ENCODE assay signal across 11 mouse cellular contexts in genomic region chr15:103121416-103121815, GRCm38 (mm10). TPM values are rescaled to one million over a fixed set of nuclear protein-coding genes. Genes with fewer than 3 reads are reported as not detected.
DNase-seq lines count a peak whose midpoint lies in the region; ATAC-seq and TF ChIP-seq lines count a peak whose summit lies in the region.
"Had no signal": no experiment of that assay in that cellular context is flagged by ENCODE, and none has a peak within 500 bp of the region (broad histone marks: within the 10 kb centered on the region; RNA-seq: fewer than 3 reads in every experiment).

No protein-coding gene starts in this region.

- no peaks in the 10 kb centered on the region for H3K36me3 ChIP-seq in midbrain, postnatal 0 days (ENCODE audit: insufficient read depth, low read length)
- no peaks in the 10 kb centered on the region for H3K36me3 ChIP-seq in midbrain, embryonic 15.5 days (replicated peaks)
- H3K36me3 ChIP-seq in limb, embryonic 13.5 days = no peaks in the 10 kb centered on the region
- H3K36me3 ChIP-seq: heart, embryonic 15.5 days had no signal

- no peak overlapping the region for H3K4me3 ChIP-seq in midbrain, postnatal 0 days (ENCODE audit: low read depth, low read length)
- H3K4me3 ChIP-seq in midbrain, embryonic 15.5 days = no peak overlapping the region
- H3K4me3 ChIP-seq in limb, embryonic 13.5 days = no peak overlapping the region
- H3K4me3 ChIP-seq: heart, embryonic 15.5 days had no signal

- 53% methylated on average over 5 of the region's 5 CpGs for WGBS in midbrain, postnatal 0 days
- WGBS in midbrain, embryonic 15.5 days = 59% methylated on average over 5 of the region's 5 CpGs
- WGBS in limb, embryonic 13.5 days = 9% methylated on average over 5 of the region's 5 CpGs

- H3K4me2 ChIP-seq in midbrain, postnatal 0 days (ENCODE audit: low read depth, low read length, poor library complexity, severe bottlenecking) = no peak overlapping the region
- H3K4me2 ChIP-seq in midbrain, embryonic 15.5 days = no peak overlapping the region
- H3K4me2 ChIP-seq in limb, embryonic 13.5 days (replicated peaks) = no peak overlapping the region
- H3K4me2 ChIP-seq: heart, embryonic 15.5 days had no signal

- no peaks in the 10 kb centered on the region for H3K9me3 ChIP-seq in midbrain, postnatal 0 days (ENCODE audit: low read length)
- no peaks in the 10 kb centered on the region for H3K9me3 ChIP-seq in midbrain, embryonic 15.5 days
- no peaks in the 10 kb centered on the region for H3K9me3 ChIP-seq in limb, embryonic 13.5 days
- H3K9me3 ChIP-seq: heart, embryonic 15.5 days had no signal

- peak; percentile 9 to 35 for DNase-seq in cerebellum, postnatal 25 days
- no peak for DNase-seq in cerebellum, adult 11 months
- DNase-seq in midbrain, postnatal 0 days (ENCODE audit: low spot score) = peak; percentile 64
- peak; percentile 60 to 73 for DNase-seq in gastrocnemius, adult 8-10 months (ENCODE audit: low spot score in 2 of 2)
- no peak for DNase-seq in natural killer cell, adult 2 months (ENCODE audit: low spot score in 2 of 2)
- DNase-seq in spleen, postnatal 14 days (ENCODE audit: low spot score in 2 of 2) = no peak
- DNase-seq: lung, postnatal 14 days had no signal

- ATAC-seq in midbrain, postnatal 0 days (ENCODE audit: low FRiP score) = no peak
- ATAC-seq in midbrain, embryonic 15.5 days (replicated peaks) = no peak
- ATAC-seq in limb, embryonic 13.5 days (ENCODE audit: low FRiP score, low read depth) = 0 out of 2 replicates have a peak, but pooled peaks have one; percentile 6
- ATAC-seq: CD4-positive, CD25-positive, alpha-beta regulatory T cell, adult 4 months had no signal

- H3K4me1 ChIP-seq in midbrain, postnatal 0 days (ENCODE audit: insufficient read depth, low read length) = no peaks in the 10 kb centered on the region
- no peaks in the 10 kb centered on the region for H3K4me1 ChIP-seq in midbrain, embryonic 15.5 days
- peaks cover 56% of the 10 kb centered on the region for H3K4me1 ChIP-seq in limb, embryonic 13.5 days

- H3K27me3 ChIP-seq in midbrain, postnatal 0 days (ENCODE audit: insufficient read depth, low read length) = 0 out of 2 replicates have a peak, but pooled peaks cover 22% of the 10 kb centered on the region
- peaks cover 15% of the 10 kb centered on the region for H3K27me3 ChIP-seq in midbrain, embryonic 15.5 days (replicated peaks)
- H3K27me3 ChIP-seq in limb, embryonic 13.5 days = peaks cover 97% of the 10 kb centered on the region

- peak; percentile 58 for TF ChIP-seq CTCF in midbrain, postnatal 0 days (IDR thresholded peaks at IDR 0.05)

- no peak overlapping the region for H3K27ac ChIP-seq in midbrain, postnatal 0 days (ENCODE audit: low read depth, low read length)
- H3K27ac ChIP-seq in midbrain, embryonic 15.5 days = no peak overlapping the region
- no peak overlapping the region for H3K27ac ChIP-seq in limb, embryonic 13.5 days
- H3K27ac ChIP-seq: heart, embryonic 15.5 days had no signal

- H3K9ac ChIP-seq in midbrain, postnatal 0 days (replicated peaks; ENCODE audit: low read length, poor library complexity, severe bottlenecking) = no peak overlapping the region
- no peak overlapping the region for H3K9ac ChIP-seq in midbrain, embryonic 15.5 days
- H3K9ac ChIP-seq in limb, embryonic 13.5 days = no peak overlapping the region
- H3K9ac ChIP-seq: heart, embryonic 15.5 days had no signal

RNA-seq across cellular contexts. Expression of gene Smug1, which starts 45.5 kb away (rescaled TPM):
- total RNA-seq in midbrain, postnatal 0 days (2014; rRNA removed) = 33.2 and 42.9 TPM in 2 replicates
- 13.6 and 14.1 TPM in 2 replicates for polyA plus RNA-seq in midbrain, postnatal 0 days (2015; fragmentation: Nextera tagmentation; extraction: Ambion mirVana)
- polyA plus RNA-seq in midbrain, embryonic 15.5 days (2015; fragmentation: Nextera tagmentation; extraction: Ambion mirVana) = 23.4 and 24.2 TPM in 2 replicates
- total RNA-seq in gastrocnemius, adult 8-10 months (2022) = 10 to 100 TPM in 3 of 4 experiments, 1 to 10 TPM in 1; 10.0 to 19.3 (median 12.3) TPM
- polyA plus RNA-seq in limb, embryonic 13.5 days (2015; fragmentation: Nextera tagmentation; extraction: Ambion mirVana) = 15.6 and 16.7 TPM in 2 replicates

Comparison
In these comparisons a context has a peak if more than half of its experiments do, and no peak if none do; other contexts are left out.
1. DNase-seq: peak in cerebellum, postnatal 25 days (2 of 2), midbrain, postnatal 0 days (single experiment) and gastrocnemius, adult 8-10 months (2 of 2); none in cerebellum, adult 11 months (single experiment), natural killer cell, adult 2 months (0 of 2) and spleen, postnatal 14 days (0 of 2).